Mouse (Mus musculus) neural tube, embryonic 14.5 days (tissue): ENCODE measurements around the gene Nr2e1. TPM values are rescaled to one million over a fixed set of nuclear protein-coding genes. Genes with fewer than 3 reads are reported as not detected.

ENCODE experiments used
- ATAC-seq: fragments of 200-750 bp; cut with Nextera tagmentation; 2 replicates; pipeline ENCODE4 v1.8.0; 2017; ENCODE audit warnings: low read depth, mild to moderate bottlenecking, moderate TSS enrichment, moderate library complexity
- H3K27ac ChIP-seq: fragments of 300-500 bp; sonication (generic); 2 replicates; pipeline ENCODE4 v1.5.1; 2014; ENCODE audit warnings: low read depth, mild to moderate bottlenecking, control low read depth, low read length, moderate library complexity, mixed read lengths
- H3K27me3 ChIP-seq: fragments of 300-500 bp; sonication (generic); 2 replicates; pipeline ENCODE4 v1.6.1; 2014; ENCODE audit warnings: low read length; ENCODE audit not compliant: control insufficient read depth, insufficient read depth
- H3K36me3 ChIP-seq: fragments of 300-500 bp; sonication (generic); 2 replicates; pipeline ENCODE4 v1.6.1; 2014; ENCODE audit warnings: low read length, mixed read lengths; ENCODE audit not compliant: control insufficient read depth, insufficient read depth
- H3K4me1 ChIP-seq: fragments of 300-500 bp; sonication (generic); 2 replicates; pipeline ENCODE4 v1.6.1; 2014; ENCODE audit warnings: low read length; ENCODE audit not compliant: control insufficient read depth, insufficient read depth
- H3K4me2 ChIP-seq: fragments of 300-500 bp; sonication (generic); 2 replicates; pipeline ENCODE4 v1.6.1; 2014; ENCODE audit warnings: mild to moderate bottlenecking, low read depth, low read length, control low read depth
- H3K4me3 ChIP-seq: fragments of 300-500 bp; sonication (generic); 2 replicates; pipeline ENCODE4 v1.5.1; 2014; ENCODE audit warnings: low read depth, low read length, control low read depth, mixed read lengths
- H3K9ac ChIP-seq: fragments of 300-500 bp; sonication (generic); replicated peaks from 2 replicates; pipeline ENCODE4 v1.6.1; 2014; ENCODE audit warnings: low read depth, mild to moderate bottlenecking, control low read depth, low read length, mixed read lengths
- H3K9me3 ChIP-seq: fragments of 300-500 bp; sonication (generic); 2 replicates; pipeline ENCODE4 v1.6.1; 2016; ENCODE audit warnings: low read length; ENCODE audit not compliant: control insufficient read depth
- WGBS: fragments of 180-500 bp; shearing (Covaris S2); extraction: QIAGEN DNeasy Blood & Tissue Kit; methylation state at CpG from one replicate; pipeline ENCODE4 v1.1.7; 2014; 5-methylcytosine and 5-hydroxymethylcytosine counted together
- polyA plus RNA-seq: library from polyadenylated mRNA; unstranded; fragments of >200 nt; fragmentation: Nextera tagmentation; extraction: Ambion mirVana; gene quantifications from 2 replicates; pipeline ENCODE4 v1.2.1, GENCODE M21; 2014

Gene Nr2e1
- polyA plus RNA-seq, 1 experiment from 2014 or later, result not detected

GRCm38 (mm10) chr10:42533836-42534453 is 49.5 kb downstream of the Nr2e1 start:
- H3K4me2 ChIP-seq, result no peak overlapping the region
- no peak for ATAC-seq
- H3K4me1 ChIP-seq, result no peaks in the 10 kb centered on the region
- no peaks in the 10 kb centered on the region for H3K27me3 ChIP-seq
- no peak overlapping the region for H3K9ac ChIP-seq
- H3K27ac ChIP-seq, result no peak overlapping the region
- H3K36me3 ChIP-seq, result 0 out of 2 replicates have a peak, but pooled peaks cover 10% of the 10 kb centered on the region
- no peaks in the 10 kb centered on the region for H3K9me3 ChIP-seq
- H3K4me3 ChIP-seq, result no peak overlapping the region
- WGBS, result 89% methylated on average over 11 of the region's 11 CpGs

DNA sequence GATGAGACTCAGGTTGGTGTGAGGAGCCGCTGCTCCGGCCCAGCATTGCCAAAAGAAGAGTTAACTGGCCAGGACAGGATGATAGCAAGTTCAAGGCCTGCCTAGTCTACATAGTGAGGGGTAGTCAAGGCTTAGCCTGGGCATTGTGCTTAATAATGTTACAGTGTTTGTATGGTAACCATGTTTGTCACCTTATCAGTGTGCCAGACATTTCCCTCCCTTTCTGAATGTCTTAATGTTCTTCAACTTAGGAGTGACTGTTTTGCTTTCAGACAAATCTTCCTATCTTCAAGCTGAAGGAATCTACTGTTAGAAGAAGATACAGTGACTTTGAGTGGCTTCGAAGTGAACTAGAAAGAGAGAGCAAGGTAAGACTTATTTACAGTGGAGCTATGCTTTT is 57.8 kb downstream of the Nr2e1 start:
- H3K27me3 ChIP-seq, result no peaks in the 10 kb centered on the region
- no peak overlapping the region for H3K9ac ChIP-seq
- no peak overlapping the region for H3K27ac ChIP-seq
- no peak overlapping the region for H3K4me2 ChIP-seq
- 100% methylated on average over 3 of the region's 3 CpGs for WGBS
- no peak for ATAC-seq
- H3K36me3 ChIP-seq, result 0 out of 2 replicates have a peak, but pooled peaks cover 3% of the 10 kb centered on the region
- H3K4me1 ChIP-seq, result no peaks in the 10 kb centered on the region
- no peaks in the 10 kb centered on the region for H3K9me3 ChIP-seq
- H3K4me3 ChIP-seq, result no peak overlapping the region

DNA sequence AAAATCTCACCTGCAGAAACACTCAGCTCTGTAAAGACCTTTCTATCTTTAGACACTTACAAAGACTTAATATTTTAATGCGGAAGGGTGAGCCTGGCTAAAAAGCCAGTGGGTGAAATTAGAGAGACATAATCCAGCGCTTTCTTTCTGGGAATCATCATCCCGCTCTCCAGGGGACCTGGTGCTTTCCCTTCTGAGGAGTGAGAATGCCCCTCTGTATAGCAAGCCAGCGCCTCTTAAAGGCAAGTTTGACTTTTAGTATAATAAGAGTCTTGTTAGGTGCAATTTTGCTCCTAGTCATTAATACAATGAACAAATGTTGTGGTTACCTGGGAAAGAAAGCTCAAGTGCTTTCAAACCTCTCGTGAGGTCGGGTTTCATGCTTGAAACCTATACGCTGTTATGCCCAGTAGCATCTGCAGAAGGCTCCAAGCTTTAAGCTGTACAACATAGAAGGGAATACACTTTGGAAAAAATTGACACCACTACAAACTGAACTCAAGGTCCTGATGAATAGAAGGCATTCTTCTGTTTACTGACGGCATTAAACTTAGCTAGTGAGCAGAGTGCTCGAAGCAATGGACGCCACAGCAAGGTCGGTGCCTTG is 59.8 kb downstream of the Nr2e1 start:
- no peaks in the 10 kb centered on the region for H3K4me1 ChIP-seq
- no peak overlapping the region for H3K9ac ChIP-seq
- H3K4me3 ChIP-seq, result no peak overlapping the region
- no peak overlapping the region for H3K4me2 ChIP-seq
- no peak for ATAC-seq
- no peaks in the 10 kb centered on the region for H3K9me3 ChIP-seq
- 77% methylated on average over 11 of the region's 11 CpGs for WGBS
- H3K27me3 ChIP-seq, result no peaks in the 10 kb centered on the region
- H3K27ac ChIP-seq, result no peak overlapping the region
- H3K36me3 ChIP-seq, result no peaks in the 10 kb centered on the region

- Histone ChIP-seq H3K27me3 (no peaks in the 10 kb centered on the region), H3K27ac (no peak overlapping the region), H3K9me3 (no peaks in the 10 kb centered on the region), H3K36me3 (no peaks in the 10 kb centered on the region), H3K4me2 (no peak overlapping the region), H3K9ac (no peak overlapping the region), H3K4me1 (no peaks in the 10 kb centered on the region), H3K4me3 (no peak overlapping the region)
- ATAC-seq, result no peak
- WGBS, result 60% methylated on average over 2 of the region's 2 CpGs
Observed at GRCm38 (mm10) chr10:42522912-42523311, 60.5 kb downstream of the Nr2e1 start.

GRCm38 (mm10) chr10:42521315-42521981 is 62.0 kb downstream of the Nr2e1 start:
- 59% methylated on average over 5 of the region's 5 CpGs for WGBS
- H3K36me3 ChIP-seq, result no peaks in the 10 kb centered on the region
- H3K27me3 ChIP-seq, result no peaks in the 10 kb centered on the region
- H3K9me3 ChIP-seq, result no peaks in the 10 kb centered on the region
- H3K4me2 ChIP-seq, result no peak overlapping the region
- no peak overlapping the region for H3K27ac ChIP-seq
- H3K9ac ChIP-seq, result no peak overlapping the region
- ATAC-seq, result no peak
- no peaks in the 10 kb centered on the region for H3K4me1 ChIP-seq
- H3K4me3 ChIP-seq, result no peak overlapping the region

- no peak overlapping the region for H3K9ac ChIP-seq
- no peaks in the 10 kb centered on the region for H3K27me3 ChIP-seq
- no peak for ATAC-seq
- no peak overlapping the region for H3K4me3 ChIP-seq
- H3K36me3 ChIP-seq, result no peaks in the 10 kb centered on the region
- no peaks in the 10 kb centered on the region for H3K4me1 ChIP-seq
- no peak overlapping the region for H3K27ac ChIP-seq
- no peak overlapping the region for H3K4me2 ChIP-seq
- WGBS, result 91% methylated on average over 8 of the region's 8 CpGs
- H3K9me3 ChIP-seq, result no peaks in the 10 kb centered on the region
Observed at GRCm38 (mm10) chr10:42518363-42518762, 65.1 kb downstream of the Nr2e1 start.

- H3K36me3 ChIP-seq, result no peaks in the 10 kb centered on the region
- no peaks in the 10 kb centered on the region for H3K9me3 ChIP-seq
Observed at GRCm38 (mm10) chr10:42514125-42514524, 69.3 kb downstream of the Nr2e1 start.

More at GRCm38 (mm10) chr10:42514125-42514524, 69.3 kb downstream of the Nr2e1 start:
- no peak for ATAC-seq
- Histone ChIP-seq H3K4me2 (no peak overlapping the region), H3K4me1 (no peaks in the 10 kb centered on the region), H3K27me3 (no peaks in the 10 kb centered on the region), H3K27ac (no peak overlapping the region), H3K9ac (no peak overlapping the region), H3K4me3 (no peak overlapping the region)

Other genes starting within 250 kb of the Nr2e1 start
- 7.7 and 8.0 TPM in 2 replicates for gene Afg1l, start 105.1 kb downstream of the Nr2e1 start, polyA plus RNA-seq
- 286 and 292 TPM in 2 replicates for gene Snx3, start 81.6 kb downstream of the Nr2e1 start, polyA plus RNA-seq
- 39.1 and 40.3 TPM in 2 replicates for gene Ostm1, start 190 bp upstream of the Nr2e1 start, polyA plus RNA-seq
- 17.6 and 18.0 TPM in 2 replicates for gene Sec63, start 177.9 kb upstream of the Nr2e1 start, polyA plus RNA-seq